Mouse (Mus musculus) cerebellum, adult 11-12 months (tissue): ENCODE measurements around the gene H2afx.
"Not testable (repeated sequence)": the region's sequence is repeated elsewhere in the genome, so short reads cannot be mapped to it uniquely, and the experiment has no call there.

Experiments
- DNase-seq: peaks from one replicate; pipeline ENCODE4 v3.0.0; 2022

The H2afx gene

GRCm38 (mm10) chr9:44319105-44319886, 15.2 kb upstream of the H2afx start:
- DNase-seq = peak; percentile 55

- DNase-seq = peak; percentile 94
These were observed 14.4 kb upstream of the H2afx start, which contains the start of gene C2cd2l for GRCm38 (mm10) chr9:44319887-44320798. C2cd2l (minus strand) TSS chr9:44320285.

- no peak for DNase-seq
These were observed 13.7 kb upstream of the H2afx start for GRCm38 (mm10) chr9:44320799-44321133.

- DNase-seq = not testable (repeated sequence)
These were observed 10.8 kb upstream of the H2afx start for GRCm38 (mm10) chr9:44323656-44324055.

GRCm38 (mm10) chr9:44324147-44324546, 10.3 kb upstream of the H2afx start:
- DNase-seq = no peak

- DNase-seq = not testable (repeated sequence)
These were observed 9.3 kb upstream of the H2afx start for GRCm38 (mm10) chr9:44325032-44325767.

GRCm38 (mm10) chr9:44325768-44326370, 8.6 kb upstream of the H2afx start, which contains the start of gene Dpagt1:
Dpagt1 (plus strand) TSS chr9:44326019.
- no peak for DNase-seq

GRCm38 (mm10) chr9:44326371-44327063, 8.0 kb upstream of the H2afx start:
- DNase-seq = peak; percentile 86

GRCm38 (mm10) chr9:44327064-44327711, 7.3 kb upstream of the H2afx start:
- no peak for DNase-seq

GRCm38 (mm10) chr9:44327926-44328325, 6.6 kb upstream of the H2afx start:
- no peak for DNase-seq

- DNase-seq = no peak
These were observed 3.8 kb upstream of the H2afx start for GRCm38 (mm10) chr9:44330736-44331135.

- peak; percentile 65 for DNase-seq
These were observed 1.4 kb upstream of the H2afx start for GRCm38 (mm10) chr9:44332918-44333638.

- peak; percentile 53 for DNase-seq
These were observed 1.0 kb downstream of the H2afx start for GRCm38 (mm10) chr9:44335331-44336092.

- DNase-seq = no peak
These were observed 1.6 kb downstream of the H2afx start for GRCm38 (mm10) chr9:44336093-44336406.

GRCm38 (mm10) chr9:44336513-44336912, 2.0 kb downstream of the H2afx start:
- not testable (repeated sequence) for DNase-seq

GRCm38 (mm10) chr9:44336964-44337363, 2.5 kb downstream of the H2afx start:
- no peak for DNase-seq

- DNase-seq = no peak
These were observed 3.1 kb downstream of the H2afx start for GRCm38 (mm10) chr9:44337436-44338169.

GRCm38 (mm10) chr9:44338574-44338973, 4.1 kb downstream of the H2afx start:
- DNase-seq = no peak

GRCm38 (mm10) chr9:44341487-44341886, 7.0 kb downstream of the H2afx start:
- DNase-seq = no peak
